Mouse (Mus musculus) gastrocnemius, postnatal 10 days (tissue): Measurements from ENCODE around the gene Sphk1. TPM values are rescaled to one million over a fixed set of nuclear protein-coding genes. Genes with fewer than 3 reads are reported as not detected.

Experiments
- DNase-seq: peaks from one replicate; pipeline ENCODE4 v3.0.0; 2021; ENCODE audit warnings: mixed read lengths
- total RNA-seq, 2 experiments: library from RNA; stranded (reverse); gene quantifications; 2 replicates each; pipeline ENCODE4 v1.2.3; 2021

The Sphk1 gene
- total RNA-seq, 2 experiments from 2014 or later: 3.7 to 4.0 TPM

GRCm38 (mm10) chr11:116506151-116506875 lies 24.4 kb upstream of the Sphk1 start:
- DNase-seq: no peak

DNA sequence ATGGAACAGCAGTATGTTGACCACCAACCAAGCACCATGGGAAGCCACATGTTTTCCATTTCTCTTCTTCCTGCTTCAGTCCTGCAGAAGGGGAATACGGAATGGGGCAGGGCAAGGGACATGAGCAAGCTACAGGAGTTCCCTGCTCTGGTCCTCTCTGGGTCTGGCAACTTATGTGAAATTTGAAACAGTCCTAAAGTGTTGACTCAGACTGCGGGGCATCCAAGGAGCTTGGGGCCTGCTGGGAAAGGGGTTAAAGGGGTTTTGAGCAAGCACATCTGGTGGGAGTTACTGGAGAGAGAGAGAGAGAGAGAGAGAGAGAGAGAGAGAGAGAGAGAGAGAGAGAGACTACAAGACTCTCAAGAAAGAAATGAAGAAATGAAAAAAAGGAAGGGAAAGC lies 22.0 kb upstream of the Sphk1 start:
- DNase-seq: no peak

- no peak for DNase-seq
Measured at GRCm38 (mm10) chr11:116511301-116511868, 19.3 kb upstream of the Sphk1 start.

- DNase-seq: no peak
Measured at GRCm38 (mm10) chr11:116512154-116512553, 18.6 kb upstream of the Sphk1 start.

GRCm38 (mm10) chr11:116512987-116513386 lies 17.7 kb upstream of the Sphk1 start:
- DNase-seq: no peak

DNA sequence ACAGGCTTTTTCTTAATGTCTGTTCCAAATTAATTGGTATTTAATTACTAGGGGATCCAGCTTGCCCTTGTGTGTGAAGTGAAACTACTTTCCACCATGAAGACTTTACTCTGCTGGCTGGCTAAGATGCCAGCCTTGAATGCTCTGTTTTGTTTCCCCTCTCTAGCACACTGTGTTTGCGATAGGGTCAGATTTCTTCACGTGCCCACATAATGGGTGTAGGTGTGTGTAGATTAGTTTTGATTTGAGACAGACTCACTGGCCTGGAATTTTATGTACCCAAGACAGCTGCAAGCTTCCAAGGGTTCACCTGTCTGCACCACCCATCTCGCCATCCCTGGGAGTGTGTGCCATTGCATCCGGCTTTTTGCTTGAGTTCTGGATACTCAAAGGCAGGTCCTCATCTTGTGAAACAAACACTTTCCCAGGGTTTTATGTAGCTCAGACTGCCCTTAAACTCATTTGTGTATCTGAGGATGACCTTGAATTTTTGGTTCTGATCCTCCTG lies 17.1 kb upstream of the Sphk1 start:
- no peak for DNase-seq

DNA sequence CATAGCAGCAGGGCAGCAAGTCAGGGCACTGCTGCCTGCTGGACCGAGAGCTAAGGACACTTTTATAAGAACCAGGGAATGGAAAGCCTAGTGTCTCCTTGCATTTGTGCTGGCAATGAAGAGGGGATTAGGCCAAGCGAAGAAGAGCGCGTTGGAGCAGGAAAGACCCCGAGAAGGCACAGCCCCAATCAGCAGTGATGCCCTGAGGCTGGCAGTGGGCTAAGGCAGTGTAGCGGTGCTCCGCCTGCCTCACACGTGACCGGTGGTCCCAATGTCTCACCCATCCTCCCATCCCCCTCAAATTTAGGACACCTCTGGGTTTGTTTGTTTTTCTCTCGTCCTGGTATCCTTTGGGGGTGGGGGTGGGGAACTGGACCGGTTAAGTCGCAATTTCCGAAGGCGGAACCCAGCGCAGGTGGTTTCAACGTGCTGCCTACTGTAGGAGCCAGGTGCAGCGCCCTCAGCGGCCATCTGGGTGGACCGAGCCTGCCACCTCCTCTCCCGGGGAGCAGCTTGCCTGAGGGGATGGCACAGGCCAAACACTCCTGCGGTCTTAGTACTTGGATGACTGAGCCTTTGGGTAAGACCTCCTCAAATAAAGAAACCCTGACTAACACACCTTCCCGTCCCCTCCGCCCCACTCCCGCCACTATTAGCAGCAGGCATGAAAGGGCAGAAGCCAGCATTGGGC lies 15.2 kb upstream of the Sphk1 start:
- no peak for DNase-seq

- DNase-seq: no peak
Measured at GRCm38 (mm10) chr11:116518482-116518881, 12.2 kb upstream of the Sphk1 start.

GRCm38 (mm10) chr11:116521143-116521542 lies 9.6 kb upstream of the Sphk1 start:
- no peak for DNase-seq

DNA sequence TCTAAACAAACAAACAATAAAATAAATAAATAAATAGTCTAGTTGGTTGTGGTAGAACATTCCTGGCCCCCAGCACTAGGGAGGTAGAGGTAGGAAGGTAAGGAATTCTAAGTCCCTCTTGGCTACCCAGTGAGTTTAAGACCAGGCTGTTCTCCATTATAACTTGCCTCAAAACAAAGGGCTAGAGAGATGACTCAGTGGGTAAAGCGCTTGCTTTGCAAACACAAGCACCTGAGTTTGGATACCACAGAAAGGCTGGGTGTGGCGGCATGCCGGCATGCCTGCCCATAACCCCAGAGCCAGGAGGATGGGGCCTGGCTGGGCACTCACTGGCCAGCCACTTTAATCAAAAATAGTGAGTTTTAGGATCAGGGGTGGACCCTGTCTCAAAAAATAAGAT lies 8.7 kb upstream of the Sphk1 start:
- no peak for DNase-seq

- DNase-seq: no peak
Measured at GRCm38 (mm10) chr11:116522886-116523698, 7.6 kb upstream of the Sphk1 start.

- DNase-seq: no peak
Measured at GRCm38 (mm10) chr11:116523699-116524189, 7.0 kb upstream of the Sphk1 start.

- DNase-seq: no peak
Measured at GRCm38 (mm10) chr11:116528636-116529320, 1.9 kb upstream of the Sphk1 start.

GRCm38 (mm10) chr11:116531371-116532191 lies 856 bp downstream of the Sphk1 start:
- no peak for DNase-seq

DNA sequence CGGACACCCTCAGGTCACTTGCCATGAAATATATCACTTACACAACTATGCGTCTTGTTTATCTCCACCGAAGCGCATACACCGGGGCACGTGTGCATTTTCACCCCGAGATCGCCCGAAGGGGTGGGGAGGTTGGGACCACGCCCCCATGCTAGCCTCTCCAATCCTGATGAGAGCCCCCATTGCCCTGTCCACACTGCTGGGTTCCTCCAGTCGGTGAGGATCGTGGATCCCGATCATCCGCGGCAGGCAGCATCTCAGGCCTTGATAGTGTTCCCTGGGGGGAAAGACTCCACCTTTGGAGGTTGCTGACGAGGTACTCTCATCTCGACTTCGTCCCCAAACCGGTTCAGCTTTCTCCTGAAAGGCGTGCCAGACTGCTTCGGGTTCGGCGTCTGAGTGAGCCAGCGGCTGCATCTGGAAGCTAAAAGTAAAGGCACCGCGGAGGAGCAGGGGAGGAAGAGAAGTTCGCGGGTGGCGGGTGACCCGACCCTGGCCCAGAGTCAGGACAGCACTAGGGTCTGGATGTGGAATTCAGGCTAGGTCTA lies 1.6 kb downstream of the Sphk1 start:
- peak; percentile 34 for DNase-seq

DNA sequence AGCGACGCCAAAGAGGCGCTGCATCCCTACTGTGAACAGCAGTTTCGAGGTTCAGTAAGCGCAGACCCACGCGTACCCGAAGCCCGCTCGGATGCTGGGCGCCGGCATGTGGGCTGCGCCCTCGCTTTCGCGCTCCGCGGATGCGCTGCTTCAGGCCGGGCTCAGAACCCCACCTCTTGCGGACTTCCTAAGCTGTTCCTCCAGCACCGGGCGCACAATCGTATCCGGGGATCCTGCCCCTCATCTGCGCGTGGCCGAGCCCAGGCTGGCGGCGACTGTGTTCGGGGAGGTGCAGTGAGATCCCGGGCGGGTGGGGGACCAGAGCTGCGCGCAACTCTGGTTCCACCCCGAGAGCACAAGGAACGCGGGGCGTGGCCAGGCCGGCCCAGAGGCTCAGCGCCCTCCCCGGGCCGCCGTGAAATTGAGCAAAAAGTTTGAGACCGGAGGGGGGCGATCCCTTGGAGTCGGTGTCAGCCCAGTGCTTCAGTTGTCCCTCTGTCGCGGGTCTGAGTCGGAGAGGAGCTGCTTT lies 2.1 kb downstream of the Sphk1 start:
- peak; percentile 78 for DNase-seq

- peak; percentile 37 for DNase-seq
Measured at GRCm38 (mm10) chr11:116533341-116534153, 2.8 kb downstream of the Sphk1 start.

GRCm38 (mm10) chr11:116534154-116534865 lies 3.6 kb downstream of the Sphk1 start:
- DNase-seq: peak; percentile 64

GRCm38 (mm10) chr11:116536685-116537084 lies 6.0 kb downstream of the Sphk1 start:
- no peak for DNase-seq
